Mouse (Mus musculus): Measurements from ENCODE around the gene Zfp85. TPM values are rescaled to one million over a fixed set of nuclear protein-coding genes. Genes with fewer than 3 reads are reported as not detected.
A peak's percentile ranks its signal among the peaks of the same experiment; 100 is the strongest.
"Not testable (repeated sequence)": the region's sequence is repeated elsewhere in the genome, so short reads cannot be mapped to it uniquely, and the experiment has no call there.

Zfp85 gene
- 2.4 and 8.6 TPM in 2 replicates for total RNA-seq (2017)

DNA sequence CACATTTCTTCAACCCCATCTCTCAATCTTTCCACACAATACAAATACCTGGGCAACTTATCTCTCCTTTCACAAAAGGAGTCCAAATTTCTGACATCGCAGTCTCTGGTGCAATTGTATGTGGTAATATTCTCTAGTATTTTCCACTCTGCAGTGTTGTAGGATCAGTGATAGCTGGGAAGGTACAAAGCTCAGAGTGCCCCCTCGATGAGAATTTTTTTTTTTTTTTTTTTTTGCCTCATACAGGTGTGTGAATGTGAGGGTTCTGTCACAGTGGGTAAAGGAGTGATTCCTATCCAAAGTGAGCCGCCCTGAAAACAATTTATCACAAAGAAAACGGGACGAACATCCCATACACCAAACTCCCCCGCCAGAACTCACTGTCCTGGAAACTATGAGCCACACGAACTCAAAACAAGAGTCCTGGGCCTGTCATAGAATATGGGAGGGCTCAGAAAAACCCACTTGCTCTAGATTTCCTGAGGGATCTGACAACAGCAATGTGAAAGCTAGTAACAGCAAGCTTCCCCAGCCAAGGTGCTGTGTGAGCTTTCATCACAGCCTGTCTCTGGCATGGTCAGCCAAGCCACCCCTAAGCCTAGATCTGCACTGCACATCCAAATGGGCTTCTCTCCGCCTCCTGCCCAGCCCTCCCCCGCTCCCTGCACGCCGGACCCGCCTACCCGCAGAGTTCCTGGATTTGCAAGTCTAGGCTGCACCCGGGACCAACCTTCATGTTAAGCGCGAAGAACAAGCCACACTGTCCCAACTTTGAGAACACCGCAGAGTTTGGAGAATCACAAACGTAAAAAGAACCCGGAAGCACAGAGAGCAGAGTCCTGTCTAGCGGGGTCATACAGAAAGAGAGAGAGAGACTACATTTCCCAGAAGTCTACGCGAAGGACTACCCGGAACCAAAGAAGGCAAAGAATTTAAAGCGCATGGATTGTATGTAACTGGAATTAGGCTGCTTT, at the start of gene Zfp85:
Gene Zfp85, minus strand, starts transcription at position 896 of the 974 bp plus-strand sequence.
- peak; percentile 98 for ATAC-seq (replicated peaks; ENCODE audit: low read depth, poor library complexity, severe bottlenecking)

GRCm38 (mm10) chr13:67799151-67799550, 44.1 kb upstream of the Zfp85 start:
- not testable (repeated sequence) for ATAC-seq (replicated peaks; ENCODE audit: low read depth, poor library complexity, severe bottlenecking)

GRCm38 (mm10) chr13:67798618-67799017, 43.6 kb upstream of the Zfp85 start:
- no peak for ATAC-seq (replicated peaks; ENCODE audit: low read depth, poor library complexity, severe bottlenecking)

- no peak for ATAC-seq (replicated peaks; ENCODE audit: low read depth, poor library complexity, severe bottlenecking)
These were observed 37.0 kb upstream of the Zfp85 start for GRCm38 (mm10) chr13:67791921-67792455.

DNA sequence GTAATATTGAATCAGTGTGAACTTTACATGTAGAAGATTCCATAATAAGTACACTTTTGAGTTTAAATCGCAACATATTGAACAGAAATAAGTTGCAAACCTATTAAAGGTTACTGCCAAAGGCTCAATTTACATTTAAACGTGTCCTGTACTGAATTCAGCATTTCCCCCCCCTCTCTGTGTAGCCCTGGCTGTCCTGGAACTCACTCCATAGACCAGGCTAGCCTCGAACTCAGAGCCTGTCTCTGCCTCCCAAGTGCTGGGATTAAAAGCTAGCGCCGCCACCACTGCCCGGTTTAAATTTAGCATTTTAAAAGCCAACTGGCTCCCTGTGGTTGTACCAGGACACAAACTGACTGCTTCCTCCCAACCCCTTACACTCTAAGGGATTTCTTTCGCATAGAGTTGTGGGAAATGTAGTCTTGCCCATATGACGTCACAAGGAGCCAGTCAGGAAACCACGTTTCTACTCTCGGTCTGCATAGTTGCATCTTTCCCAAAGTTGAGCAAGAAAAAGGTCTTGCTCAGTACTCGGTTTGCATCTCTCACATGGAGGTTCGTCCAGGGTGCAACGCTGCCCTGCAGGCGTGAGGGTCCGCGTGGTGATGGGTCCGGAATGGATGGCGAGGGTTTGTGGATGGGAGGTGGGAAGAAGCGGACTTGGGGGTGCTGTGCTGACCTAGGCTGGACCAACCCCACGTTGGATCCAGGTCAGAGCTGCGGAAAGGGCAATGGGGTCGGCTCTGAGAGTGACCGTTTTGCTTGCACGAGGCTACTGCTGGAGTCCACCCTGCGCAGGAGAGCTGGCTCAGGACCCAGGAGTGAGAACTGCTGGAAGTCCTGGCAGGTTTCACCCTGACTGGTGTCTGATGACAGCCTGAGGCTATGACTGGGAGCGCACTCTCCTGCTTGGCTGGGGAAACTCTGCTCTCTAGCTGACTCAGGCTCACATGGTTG, 24.5 kb upstream of the Zfp85 start, which contains the start of gene Zfp493:
Gene Zfp493, plus strand, starts transcription at position 429 of the 957 bp plus-strand sequence.
- peak; percentile 100 for ATAC-seq (replicated peaks; ENCODE audit: low read depth, poor library complexity, severe bottlenecking)

DNA sequence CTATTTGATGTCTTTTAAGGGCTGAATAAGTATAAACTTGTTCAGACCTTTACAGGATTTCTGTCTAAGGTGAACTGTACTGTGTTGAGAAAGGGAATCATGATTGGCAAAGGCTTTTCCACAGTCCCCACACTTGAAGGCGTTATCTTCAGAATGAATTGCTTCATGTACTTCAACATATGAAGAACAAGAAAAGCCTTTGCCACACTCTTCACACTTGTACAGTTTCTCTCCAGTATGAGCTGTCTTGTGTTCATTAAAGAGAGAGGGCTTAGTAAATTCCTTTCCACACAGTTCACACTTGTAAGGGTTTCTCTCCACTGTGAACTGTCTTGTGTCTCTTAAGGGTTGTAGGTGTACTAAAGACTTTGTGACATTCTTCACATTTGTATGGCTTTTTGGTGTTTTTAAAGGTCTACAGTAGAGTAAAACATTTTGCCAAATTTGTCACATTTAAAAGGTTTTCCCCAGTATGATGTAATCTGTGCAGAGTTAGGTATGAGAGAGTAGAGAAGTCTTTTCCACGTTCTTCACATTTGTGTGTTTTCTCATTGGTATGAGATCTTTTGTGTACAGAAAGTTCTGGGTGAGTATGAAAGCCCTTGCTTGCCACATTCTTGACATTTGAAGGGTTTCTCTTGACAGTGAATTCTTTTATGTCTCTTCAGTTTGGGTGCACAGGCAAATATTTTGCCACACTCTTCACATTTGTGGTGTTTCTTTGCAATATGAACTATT, 8.2 kb upstream of the Zfp85 start:
- ATAC-seq (replicated peaks; ENCODE audit: low read depth, poor library complexity, severe bottlenecking): no peak

DNA sequence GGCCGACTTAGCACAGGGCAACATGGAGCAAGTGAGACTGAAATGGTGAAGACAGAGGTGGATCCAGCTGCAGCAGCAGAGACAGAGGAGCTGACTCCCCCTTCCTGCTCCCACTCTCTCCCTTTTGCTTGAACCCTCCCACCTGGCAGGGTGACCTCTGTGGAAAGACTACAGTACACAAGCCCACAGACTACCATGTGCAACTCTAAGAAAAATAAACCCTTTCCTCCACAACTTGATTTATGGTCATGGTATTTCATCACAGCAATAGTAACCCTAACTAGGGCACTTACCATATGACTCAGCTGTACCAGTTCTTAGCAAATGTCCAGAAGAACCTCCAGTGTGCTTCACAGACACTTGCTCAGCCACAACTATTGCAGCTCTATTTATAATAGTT, 4.9 kb upstream of the Zfp85 start:
- no peak for ATAC-seq (replicated peaks; ENCODE audit: low read depth, poor library complexity, severe bottlenecking)

DNA sequence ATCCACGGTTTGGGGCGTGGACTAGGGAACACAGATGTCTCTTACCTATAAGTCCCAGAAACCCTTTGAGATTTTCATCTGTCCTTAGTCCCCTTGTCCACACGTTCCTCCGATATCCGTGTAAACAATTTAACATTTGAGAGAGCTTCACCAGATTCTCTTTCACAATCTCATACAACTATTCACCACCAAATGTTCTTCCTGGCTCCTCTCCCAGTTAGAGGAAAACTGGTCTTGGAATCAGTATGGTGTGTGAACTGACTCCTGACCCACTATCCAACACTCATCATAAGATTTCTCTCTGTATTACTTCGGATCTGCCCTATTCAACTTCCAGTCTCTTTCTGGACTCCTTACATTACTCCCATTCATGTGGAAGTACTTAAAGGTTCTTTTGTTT, 733 bp upstream of the Zfp85 start:
- ATAC-seq (replicated peaks; ENCODE audit: low read depth, poor library complexity, severe bottlenecking): no peak

DNA sequence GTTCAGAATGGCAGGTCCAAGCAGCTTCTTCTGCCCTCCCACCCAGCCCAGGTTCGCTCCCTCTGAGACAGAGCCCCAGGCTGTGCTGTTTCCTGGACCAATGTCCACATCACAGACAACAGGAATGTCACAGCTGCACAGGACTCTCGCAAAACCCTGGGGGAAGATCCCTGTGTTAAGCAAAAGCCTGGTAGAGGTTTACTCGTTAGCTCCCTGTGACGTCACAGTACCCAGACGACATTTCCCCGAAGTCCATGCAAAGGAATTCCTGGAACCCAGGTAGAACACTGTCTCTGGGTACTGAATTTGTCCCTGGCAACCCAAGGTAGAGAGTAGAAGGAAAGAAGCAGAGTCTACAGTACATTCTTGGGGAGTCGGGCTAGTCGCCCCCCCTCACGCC, 11.1 kb downstream of the Zfp85 start:
- no peak for ATAC-seq (replicated peaks; ENCODE audit: low read depth, poor library complexity, severe bottlenecking)

GRCm38 (mm10) chr13:67742941-67743340, 12.1 kb downstream of the Zfp85 start:
- no peak for ATAC-seq (replicated peaks; ENCODE audit: low read depth, poor library complexity, severe bottlenecking)

- ATAC-seq (replicated peaks; ENCODE audit: low read depth, poor library complexity, severe bottlenecking): not testable (repeated sequence)
These were observed 20.6 kb downstream of the Zfp85 start for GRCm38 (mm10) chr13:67734391-67734790.

- ATAC-seq (replicated peaks; ENCODE audit: low read depth, poor library complexity, severe bottlenecking): peak; percentile 61
These were observed 25.6 kb downstream of the Zfp85 start for GRCm38 (mm10) chr13:67729441-67729840.

GRCm38 (mm10) chr13:67728641-67729318, 26.2 kb downstream of the Zfp85 start, which contains the start of gene Zfp65:
Zfp65 (minus strand) TSS chr13:67729173.
- ATAC-seq (replicated peaks; ENCODE audit: low read depth, poor library complexity, severe bottlenecking): peak; percentile 64

DNA sequence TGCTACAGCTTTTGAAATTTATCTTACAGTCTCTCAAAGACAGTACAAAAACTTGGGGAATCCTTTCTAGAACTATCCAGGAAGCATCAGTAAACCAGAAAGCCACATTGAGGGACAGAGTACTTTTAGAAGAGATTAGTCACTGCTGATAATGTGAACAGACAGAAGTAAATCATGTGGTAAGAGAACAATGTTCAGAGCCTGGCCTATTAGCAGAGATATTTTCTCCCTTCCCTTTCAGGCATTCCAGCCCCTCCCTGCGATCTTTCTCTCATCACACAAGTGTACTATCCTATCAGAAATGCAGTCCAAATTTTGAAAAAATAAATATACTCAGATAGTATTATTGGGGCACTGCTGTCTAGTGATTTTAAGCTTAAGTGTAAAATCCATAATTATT, 26.9 kb downstream of the Zfp85 start:
- ATAC-seq (replicated peaks; ENCODE audit: low read depth, poor library complexity, severe bottlenecking): no peak

DNA sequence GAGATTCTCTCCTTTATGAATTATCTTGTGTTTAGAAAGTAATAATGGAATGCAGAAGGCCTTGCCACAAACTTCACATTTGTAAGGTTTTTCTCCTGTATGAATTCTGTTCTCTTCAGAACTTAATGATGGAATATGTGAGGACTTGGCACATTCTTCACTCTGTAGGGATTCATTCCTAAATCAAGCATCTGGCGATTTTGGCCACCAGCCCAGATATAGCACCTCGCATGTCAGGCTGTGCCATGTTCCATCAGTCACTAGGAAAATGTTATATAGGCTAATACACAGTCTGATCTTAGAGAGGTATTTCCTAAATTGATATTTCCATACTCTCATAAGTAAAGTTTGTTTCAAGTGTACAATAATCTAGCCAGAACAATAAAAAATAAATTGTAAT, 29.7 kb downstream of the Zfp85 start:
- ATAC-seq (replicated peaks; ENCODE audit: low read depth, poor library complexity, severe bottlenecking): not testable (repeated sequence)

- peak; percentile 94 for ATAC-seq (replicated peaks; ENCODE audit: low read depth, poor library complexity, severe bottlenecking)
These were observed 31.1 kb downstream of the Zfp85 start for GRCm38 (mm10) chr13:67723848-67724479.
